Comparison of ENCODE assay signal across 26 mouse cellular contexts in the genomic region with DNA sequence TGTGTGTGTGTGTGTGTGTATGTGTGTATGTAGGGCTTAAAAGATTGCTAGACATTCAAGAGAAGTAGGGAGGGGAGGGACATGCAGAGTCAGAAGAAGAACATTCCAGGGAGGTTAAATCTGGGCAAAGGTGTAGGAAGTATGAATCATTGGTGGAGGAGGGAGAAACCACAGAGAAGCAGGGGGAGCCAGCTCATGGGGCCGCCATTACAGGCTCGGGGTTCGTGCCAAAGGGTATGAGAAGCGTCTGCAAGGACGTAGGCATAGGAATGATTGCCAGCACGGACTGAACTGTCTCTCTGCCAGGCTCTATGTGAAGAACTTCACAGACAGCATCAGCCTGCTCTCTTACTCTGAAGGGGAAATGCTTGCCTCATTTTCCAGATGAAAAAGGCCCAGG. TPM values are rescaled to one million over a fixed set of nuclear protein-coding genes. Genes with fewer than 3 reads are reported as not detected.
DNase-seq lines count a peak whose midpoint lies in the region; ATAC-seq lines count a peak whose summit lies in the region.
"Had no signal": no experiment of that assay in that cellular context is flagged by ENCODE, and none has a peak within 500 bp of the region (broad histone marks: within the 10 kb centered on the region; RNA-seq: fewer than 3 reads in every experiment).

No protein-coding gene starts in this region.

- ATAC-seq in embryonic facial prominence, embryonic 12.5 days (ENCODE audit: insufficient number of reproducible peaks, insufficient read depth, low FRiP score, low TSS enrichment) = no peak
- ATAC-seq: forebrain, embryonic 15.5 days; intestine, embryonic 16.5 days; liver, embryonic 12.5 days; midbrain, embryonic 16.5 days had no signal

- peaks cover 25% of the 10 kb centered on the region for H3K4me1 ChIP-seq in embryonic facial prominence, embryonic 12.5 days
- peaks cover 41% of the 10 kb centered on the region for H3K4me1 ChIP-seq in embryonic facial prominence, embryonic 10.5 days

- 85% methylated on average over 6 of the region's 6 CpGs for WGBS in embryonic facial prominence, embryonic 12.5 days
- WGBS in embryonic facial prominence, embryonic 10.5 days = 85% methylated on average over 6 of the region's 6 CpGs

- no peak for DNase-seq in embryonic facial prominence, embryonic 10.5 days (ENCODE audit: low spot score)
- DNase-seq in 3134 (ENCODE audit: extremely low read depth, insufficient read length, low spot score) = peak; percentile 76
- DNase-seq in adipocyte (ENCODE audit: low spot score) = peak; percentile 65
- DNase-seq in brain, adult 2 months (ENCODE audit: low read depth, low spot score) = peak; percentile 80
- DNase-seq in cerebellum, adult 11 months = no peak
- no peak for DNase-seq in urinary bladder, adult 18-20 months (ENCODE audit: low spot score in 2 of 2)
- DNase-seq in liver = no peak
- DNase-seq: B cell, adult 2 months; cerebellum, adult 11-12 months; cerebellum, postnatal 14 days; embryo, embryonic 11 days; gastrocnemius, postnatal 10 days; heart, adult 11 months; heart, postnatal 36 days; kidney, postnatal 36 days; lung, adult 2 months; lung, postnatal 4 days; thymus, adult 18-20 months had no signal

- H3K9ac ChIP-seq in embryonic facial prominence, embryonic 12.5 days = peak overlapping the region; percentile 7; the same call in 1 of the 2 replicates
- H3K9ac ChIP-seq: forebrain, embryonic 15.5 days; heart, embryonic 12.5 days; hindbrain, embryonic 14.5 days; liver, embryonic 12.5 days had no signal

- no peaks in the 10 kb centered on the region for H3K9me3 ChIP-seq in embryonic facial prominence, embryonic 12.5 days
- no peaks in the 10 kb centered on the region for H3K9me3 ChIP-seq in embryonic facial prominence, embryonic 10.5 days
- H3K9me3 ChIP-seq: forebrain, embryonic 15.5 days; heart, embryonic 12.5 days; liver, embryonic 12.5 days had no signal

- peaks cover 5% of the 10 kb centered on the region; the same call in 1 of the 2 replicates for H3K36me3 ChIP-seq in embryonic facial prominence, embryonic 12.5 days
- no peaks in the 10 kb centered on the region for H3K36me3 ChIP-seq in embryonic facial prominence, embryonic 10.5 days (replicated peaks)
- H3K36me3 ChIP-seq: forebrain, embryonic 15.5 days; liver, embryonic 12.5 days had no signal

- H3K27ac ChIP-seq in embryonic facial prominence, embryonic 12.5 days = no peak overlapping the region
- H3K27ac ChIP-seq in embryonic facial prominence, embryonic 10.5 days (replicated peaks) = no peak overlapping the region
- H3K27ac ChIP-seq: forebrain, embryonic 15.5 days; hindbrain, embryonic 14.5 days; liver, embryonic 12.5 days had no signal

- H3K4me2 ChIP-seq in embryonic facial prominence, embryonic 12.5 days (replicated peaks) = no peak overlapping the region
- H3K4me2 ChIP-seq: forebrain, embryonic 15.5 days; heart, embryonic 12.5 days; hindbrain, embryonic 14.5 days; liver, embryonic 12.5 days had no signal

- H3K4me3 ChIP-seq in embryonic facial prominence, embryonic 12.5 days = no peak overlapping the region
- no peak overlapping the region for H3K4me3 ChIP-seq in embryonic facial prominence, embryonic 10.5 days
- H3K4me3 ChIP-seq: forebrain, embryonic 15.5 days; heart, embryonic 12.5 days; liver, embryonic 12.5 days had no signal

- peaks cover 85% of the 10 kb centered on the region for H3K27me3 ChIP-seq in embryonic facial prominence, embryonic 12.5 days
- H3K27me3 ChIP-seq in embryonic facial prominence, embryonic 10.5 days (replicated peaks; ENCODE audit: low read depth, poor library complexity, severe bottlenecking) = peaks cover 98% of the 10 kb centered on the region

RNA-seq across cellular contexts. Expression of gene Ltbp3, which starts 8.8 kb away (rescaled TPM):
- polyA plus RNA-seq in embryonic facial prominence, embryonic 12.5 days (2016; fragmentation: Nextera tagmentation; extraction: Ambion mirVana) = 25.3 and 27.0 TPM in 2 replicates
- polyA plus RNA-seq in embryonic facial prominence, embryonic 10.5 days (2016; fragmentation: Nextera tagmentation; extraction: Ambion mirVana) = 3.4 and 3.5 TPM in 2 replicates

RNA-seq across cellular contexts. Expression of gene Fam89b, which starts 20.0 kb away (rescaled TPM):
- 143 and 150 TPM in 2 replicates for polyA plus RNA-seq in embryonic facial prominence, embryonic 12.5 days (2016; fragmentation: Nextera tagmentation; extraction: Ambion mirVana)
- 147 and 151 TPM in 2 replicates for polyA plus RNA-seq in embryonic facial prominence, embryonic 10.5 days (2016; fragmentation: Nextera tagmentation; extraction: Ambion mirVana)

RNA-seq across cellular contexts. Expression of gene Scyl1, which starts 21.7 kb away (rescaled TPM):
- polyA plus RNA-seq in embryonic facial prominence, embryonic 12.5 days (2016; fragmentation: Nextera tagmentation; extraction: Ambion mirVana) = 78.8 and 80.0 TPM in 2 replicates
- 72.0 and 74.9 TPM in 2 replicates for polyA plus RNA-seq in embryonic facial prominence, embryonic 10.5 days (2016; fragmentation: Nextera tagmentation; extraction: Ambion mirVana)

RNA-seq across cellular contexts. Expression of gene Ehbp1l1, which starts 23.4 kb away (rescaled TPM):
- 14.4 TPM in 2 replicates for polyA plus RNA-seq in embryonic facial prominence, embryonic 12.5 days (2016; fragmentation: Nextera tagmentation; extraction: Ambion mirVana)
- polyA plus RNA-seq in embryonic facial prominence, embryonic 10.5 days (2016; fragmentation: Nextera tagmentation; extraction: Ambion mirVana) = 7.9 and 8.0 TPM in 2 replicates

RNA-seq across cellular contexts. Expression of gene Kcnk7, which starts 45.3 kb away (rescaled TPM):
- polyA plus RNA-seq in embryonic facial prominence, embryonic 12.5 days (2016; fragmentation: Nextera tagmentation; extraction: Ambion mirVana) = 0.24 TPM in 1 of 2 replicates, not detected in the other
- 0.19 and 0.23 TPM in 2 replicates for polyA plus RNA-seq in embryonic facial prominence, embryonic 10.5 days (2016; fragmentation: Nextera tagmentation; extraction: Ambion mirVana)
- polyA plus RNA-seq: limb, embryonic 11.5 days had no signal

Comparison
In these comparisons a context has a peak if more than half of its experiments do, and no peak if none do; other contexts are left out.
1. DNase-seq: peak in 3134 (single experiment), adipocyte (single experiment) and brain, adult 2 months (single experiment); none in embryonic facial prominence, embryonic 10.5 days (single experiment), cerebellum, adult 11 months (single experiment), urinary bladder, adult 18-20 months (0 of 2) and liver (single experiment).